Mouse (Mus musculus): Measurements from ENCODE around the gene Zfp317. TPM values are rescaled to one million over a fixed set of nuclear protein-coding genes. Genes with fewer than 3 reads are reported as not detected.

Gene Zfp317
- polyA plus RNA-seq, 1 experiment from 2014 or later, result 31.6 TPM

Other genes with a start within 250 kb of the Zfp317 start
- gene Olfr847, start 243.4 kb upstream of the Zfp317 start, polyA plus RNA-seq (2015; fragmentation: Nextera tagmentation; extraction: Ambion mirVana), result not detected in 2 replicates
- not detected in 2 replicates for gene Olfr849, start 181.8 kb upstream of the Zfp317 start, polyA plus RNA-seq (2015; fragmentation: Nextera tagmentation; extraction: Ambion mirVana)
- not detected in 2 replicates for gene Olfr850, start 143.9 kb upstream of the Zfp317 start, polyA plus RNA-seq (2015; fragmentation: Nextera tagmentation; extraction: Ambion mirVana)
- gene Olfr851, start 128.8 kb upstream of the Zfp317 start, polyA plus RNA-seq (2015; fragmentation: Nextera tagmentation; extraction: Ambion mirVana), result not detected in 2 replicates
- not detected in 2 replicates for gene Olfr853, start 81.0 kb upstream of the Zfp317 start, polyA plus RNA-seq (2015; fragmentation: Nextera tagmentation; extraction: Ambion mirVana)
- not detected in 2 replicates for gene Olfr854, start 54.7 kb upstream of the Zfp317 start, polyA plus RNA-seq (2015; fragmentation: Nextera tagmentation; extraction: Ambion mirVana)
- gene Olfr855, start 39.5 kb upstream of the Zfp317 start, polyA plus RNA-seq (2015; fragmentation: Nextera tagmentation; extraction: Ambion mirVana), result not detected in 2 replicates
- not detected in 2 replicates for gene Olfr857, start 87.3 kb downstream of the Zfp317 start, polyA plus RNA-seq (2015; fragmentation: Nextera tagmentation; extraction: Ambion mirVana)
- not detected in 2 replicates for gene Olfr58, start 158.2 kb downstream of the Zfp317 start, polyA plus RNA-seq (2015; fragmentation: Nextera tagmentation; extraction: Ambion mirVana)
- gene Olfr859, start 182.8 kb downstream of the Zfp317 start, polyA plus RNA-seq (2015; fragmentation: Nextera tagmentation; extraction: Ambion mirVana), result not detected in 2 replicates
- gene Olfr860, start 227.6 kb downstream of the Zfp317 start, polyA plus RNA-seq (2015; fragmentation: Nextera tagmentation; extraction: Ambion mirVana), result not detected in 2 replicates

All from kidney, embryonic 15.5 days (tissue).